Mouse (Mus musculus): ENCODE results near the gene Tnks2. TPM values are rescaled to one million over a fixed set of nuclear protein-coding genes. Genes with fewer than 3 reads are reported as not detected.

Tnks2 gene
- polyA plus RNA-seq, 1 experiment from 2014 or later: 71.7 TPM

GRCm38 (mm10) chr19:36940064-36940463 is 106.0 kb downstream of the Tnks2 start:
- no peak for ATAC-seq (ENCODE audit: insufficient number of reproducible peaks, insufficient read depth, low FRiP score, low read depth)
- Histone ChIP-seq H3K4me1 (ENCODE audit: control insufficient read depth in 2 of 2, insufficient read depth in 2 of 2, low read length in 2 of 2) (no peaks in the 10 kb centered on the region), H3K27ac (replicated peaks in 1 of 2; ENCODE audit: control insufficient read depth in 1 of 2, insufficient read depth in 1 of 2, low read depth in 2 of 2, low read length in 2 of 2) (no peak overlapping the region), H3K9me3 (ENCODE audit: control insufficient read depth, low read length) (no peaks in the 10 kb centered on the region), H3K27me3 (ENCODE audit: control insufficient read depth, insufficient read depth, low read length) (no peaks in the 10 kb centered on the region), H3K9ac (ENCODE audit: low read length) (no peak overlapping the region), H3K4me3 (ENCODE audit: control insufficient read depth in 1 of 2, insufficient read depth in 1 of 2, low read depth in 1 of 2, low read length in 2 of 2) (no peak overlapping the region), H3K36me3 (ENCODE audit: control insufficient read depth, insufficient read depth, low read length) (no peaks in the 10 kb centered on the region), H3K4me2 (ENCODE audit: low read length) (no peak overlapping the region)
- 93% methylated on average over 1 of the region's 1 CpGs for WGBS

Other genes with a start within 250 kb of the Tnks2 start
- gene Ppp1r3c, start 97.6 kb upstream of the Tnks2 start, polyA plus RNA-seq (2014; fragmentation: Nextera tagmentation; extraction: Ambion mirVana): 106 and 113 TPM in 2 replicates
- 3.0 and 3.8 TPM in 2 replicates for gene Fgfbp3, start 85.4 kb downstream of the Tnks2 start, polyA plus RNA-seq (2014; fragmentation: Nextera tagmentation; extraction: Ambion mirVana)
- gene Btaf1, start 91.8 kb downstream of the Tnks2 start, polyA plus RNA-seq (2014; fragmentation: Nextera tagmentation; extraction: Ambion mirVana): 11.0 and 11.3 TPM in 2 replicates